Mouse (Mus musculus): ENCODE measurements around the gene Odf3b.

Gene Odf3b

DNA sequence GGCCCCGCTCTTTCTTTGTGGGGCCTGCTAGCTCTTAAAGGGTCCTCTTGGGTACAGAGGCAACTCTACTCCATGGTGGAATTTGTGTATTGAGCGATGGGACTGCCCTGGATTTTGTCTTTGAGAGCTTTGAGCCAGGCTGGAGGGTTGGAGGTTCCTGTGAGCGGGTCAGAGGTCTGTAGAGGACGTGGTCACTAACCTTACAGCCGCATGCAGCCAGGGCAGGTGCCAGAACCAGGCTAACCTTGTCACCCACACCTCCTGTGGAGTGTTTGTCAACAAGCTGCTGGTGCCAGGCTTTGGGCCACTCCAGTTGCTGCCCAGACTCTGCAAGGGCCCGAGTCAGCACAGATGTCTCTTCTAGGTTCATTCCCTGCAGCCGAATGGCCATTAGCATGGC, 3.0 kb downstream of the Odf3b start:
- no peak for DNase-seq (ENCODE audit: extremely low spot score)

- DNase-seq (ENCODE audit: extremely low spot score), result no peak
These were observed 4.1 kb downstream of the Odf3b start for GRCm38 (mm10) chr15:89374801-89375534.

DNA sequence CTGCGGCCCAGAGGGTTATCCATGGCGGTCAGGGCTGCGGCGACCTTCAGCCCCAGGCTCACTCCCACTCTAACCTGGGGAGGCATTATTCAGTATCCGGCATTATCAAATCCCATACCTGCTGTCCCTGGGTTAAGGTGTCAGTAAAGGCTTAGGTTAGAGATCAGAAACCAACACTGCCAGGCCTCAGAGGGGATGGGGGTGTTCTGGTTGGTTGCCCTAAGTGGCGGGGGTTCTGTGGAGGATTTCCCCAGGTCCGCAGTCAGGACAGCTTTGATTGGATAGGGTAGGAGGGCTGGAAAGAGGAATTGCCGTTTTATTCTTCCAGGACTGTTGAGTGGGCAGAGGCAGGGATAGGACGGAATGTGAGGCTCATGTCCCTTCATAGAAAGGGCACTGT, 4.7 kb downstream of the Odf3b start:
- no peak for DNase-seq (ENCODE audit: extremely low spot score)

DNA sequence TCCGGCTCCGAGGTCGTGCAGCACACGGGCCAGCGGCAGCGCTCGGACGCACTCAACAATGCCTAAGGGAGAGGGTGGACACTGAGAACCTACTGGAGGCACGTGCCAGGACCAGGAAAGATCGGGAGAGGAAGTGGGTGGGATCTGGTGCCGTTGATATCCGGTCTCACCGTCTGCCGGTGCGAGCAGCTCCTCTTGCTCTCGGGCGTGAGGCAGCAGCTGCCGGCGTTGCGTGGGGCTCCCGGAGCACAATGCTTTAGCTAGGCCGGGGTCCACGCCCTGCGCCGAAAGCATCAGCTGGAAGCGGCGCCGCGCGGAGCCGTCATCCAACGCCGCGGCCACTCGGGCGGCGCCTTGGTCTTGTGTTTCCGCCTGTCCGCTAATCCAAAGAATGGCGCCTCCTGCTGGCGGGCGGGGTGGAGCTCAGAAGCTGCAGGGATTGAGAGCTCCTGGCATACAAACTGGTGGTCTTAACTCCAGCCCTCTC, 5.3 kb downstream of the Odf3b start, which contains the start of gene Sco2:
TSS of gene Sco2 (minus strand) at position 85 of the 487 bp plus-strand sequence.
- peak; percentile 96 for DNase-seq (ENCODE audit: extremely low spot score)

DNA sequence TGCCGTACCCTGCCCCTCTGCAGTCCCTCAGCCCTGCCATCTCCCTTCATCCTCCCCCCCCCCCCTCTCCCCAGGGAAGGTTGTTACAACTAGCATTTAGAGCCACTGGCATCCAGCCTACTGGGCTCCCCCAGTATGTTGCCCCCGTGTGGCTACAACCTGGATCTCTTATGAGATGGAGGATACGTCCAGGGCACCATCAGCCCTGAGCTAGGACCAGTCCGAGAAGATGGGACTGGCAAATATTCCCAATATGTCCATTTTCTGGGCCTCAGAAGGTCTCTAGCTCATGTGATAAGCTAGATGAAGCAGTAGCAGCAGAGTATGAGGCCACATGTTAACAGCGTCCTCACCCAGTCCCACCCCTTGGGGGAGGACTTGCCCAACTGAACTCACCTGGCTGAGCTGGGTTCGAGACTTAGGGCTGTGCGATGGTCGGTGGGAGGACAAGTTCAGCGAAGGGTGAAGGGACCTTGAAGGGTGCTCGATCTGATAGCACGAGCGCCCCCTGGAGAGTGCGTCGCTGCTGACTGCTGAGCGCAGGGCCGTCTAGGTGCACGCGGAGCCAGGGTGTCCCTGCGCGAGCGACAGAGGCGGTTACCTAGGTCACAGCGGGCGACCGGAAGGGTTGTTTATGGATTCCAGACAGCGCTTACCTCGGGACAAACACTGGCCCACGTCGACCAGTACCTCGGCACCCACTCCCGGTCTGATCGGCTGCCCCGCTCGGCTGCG, 5.9 kb downstream of the Odf3b start:
- DNase-seq (ENCODE audit: extremely low spot score), result peak; percentile 86

DNA sequence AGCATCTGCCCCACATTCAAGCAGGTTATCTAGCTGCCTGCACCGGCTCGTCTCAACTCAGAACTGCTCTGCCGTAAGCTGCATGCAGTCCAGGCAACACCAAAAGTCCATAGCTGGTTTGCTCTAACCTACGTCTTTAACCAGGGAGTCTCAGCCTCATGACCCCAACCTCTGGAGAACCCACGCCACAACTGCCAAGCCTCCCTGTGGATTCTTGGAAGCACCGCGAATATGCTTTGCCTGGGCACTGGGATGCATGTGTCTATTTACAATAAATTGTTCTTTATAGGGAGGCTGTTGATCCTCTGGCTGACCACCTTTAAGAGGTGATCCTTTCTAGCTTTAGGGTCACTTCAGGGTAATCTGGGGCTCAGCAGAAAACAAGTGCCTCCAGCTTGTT, 6.5 kb downstream of the Odf3b start:
- no peak for DNase-seq (ENCODE audit: extremely low spot score)

DNA sequence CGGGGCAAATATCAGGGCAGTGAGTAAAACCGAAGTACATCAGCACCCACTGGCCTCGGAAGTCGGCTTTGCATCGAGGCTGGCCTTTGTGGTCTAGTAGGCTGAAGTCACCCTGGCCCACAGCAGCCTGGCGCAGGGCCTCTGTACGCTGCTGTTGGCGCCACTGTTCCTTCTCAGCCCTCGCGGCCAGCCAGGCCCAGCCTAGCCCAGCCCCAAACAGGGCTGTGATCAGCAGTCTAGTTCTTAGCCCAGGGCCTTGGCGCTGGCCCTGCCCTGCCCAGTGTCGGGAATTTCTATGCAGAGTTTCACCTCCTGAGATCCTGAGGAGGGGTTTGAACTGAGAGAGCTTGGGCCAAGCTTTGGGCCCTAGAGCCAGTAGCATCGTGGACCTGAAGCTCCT, 7.0 kb downstream of the Odf3b start:
- DNase-seq (ENCODE audit: extremely low spot score), result no peak

DNA sequence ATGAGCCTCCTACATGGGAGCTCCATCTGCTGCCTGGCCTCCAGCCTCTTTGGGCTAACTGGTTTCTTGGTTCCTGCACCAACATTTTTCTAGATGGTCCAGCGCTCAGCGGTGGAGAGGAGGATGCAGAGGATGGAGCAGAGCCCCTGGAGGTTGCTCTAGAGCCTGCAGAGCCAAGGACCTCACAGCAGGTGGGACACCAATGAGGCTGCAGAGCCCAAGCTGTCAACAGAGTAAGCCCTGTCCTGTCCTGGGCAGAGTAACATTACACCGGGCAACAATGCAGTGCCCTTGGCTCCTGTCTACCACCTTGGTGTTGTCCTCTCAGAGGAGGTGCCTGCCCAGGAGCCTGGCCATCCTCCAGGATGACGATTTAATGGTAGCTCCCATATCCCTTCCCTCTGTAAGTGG, 13.9 kb downstream of the Odf3b start:
- DNase-seq (ENCODE audit: extremely low spot score), result no peak

DNA sequence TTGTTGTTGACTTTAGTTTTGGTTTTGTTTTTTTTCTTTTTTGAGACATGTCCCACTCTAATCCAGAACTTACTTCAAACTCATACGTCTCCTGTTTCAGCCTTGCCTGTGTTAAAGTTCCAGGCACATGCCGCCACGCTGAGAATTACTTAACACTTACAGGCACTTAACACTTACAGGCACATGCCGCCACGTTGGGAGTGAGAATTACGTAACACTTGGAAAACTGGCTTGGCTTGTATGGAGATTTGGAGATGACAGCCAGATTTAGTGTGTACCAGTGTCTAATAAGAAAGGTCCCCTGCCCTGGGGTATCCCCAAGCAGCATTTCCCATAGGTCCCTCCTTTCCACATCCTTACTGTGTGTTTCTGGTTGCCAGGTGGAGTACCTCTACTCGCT, 16.0 kb downstream of the Odf3b start:
- DNase-seq (ENCODE audit: extremely low spot score), result no peak

DNA sequence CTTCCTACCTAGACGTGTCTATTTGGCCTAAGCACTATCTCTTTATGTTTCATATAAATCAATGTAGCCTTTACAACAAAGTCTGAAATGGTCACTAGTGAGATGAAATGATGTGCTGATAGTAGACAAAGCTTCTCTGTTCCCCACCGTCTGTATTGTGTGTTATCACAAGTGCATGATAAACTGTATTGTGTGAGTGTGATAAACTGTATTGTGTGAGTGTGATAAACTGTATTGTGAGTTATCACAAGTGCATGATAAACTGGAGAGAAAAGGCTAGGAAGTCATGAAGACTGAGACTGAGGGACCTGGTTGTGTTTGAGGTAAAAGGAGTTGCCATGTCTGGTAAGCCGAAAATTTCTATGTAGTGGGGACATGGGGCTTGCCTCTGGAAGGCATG, 20.3 kb downstream of the Odf3b start:
- DNase-seq (ENCODE audit: extremely low spot score), result no peak

DNA sequence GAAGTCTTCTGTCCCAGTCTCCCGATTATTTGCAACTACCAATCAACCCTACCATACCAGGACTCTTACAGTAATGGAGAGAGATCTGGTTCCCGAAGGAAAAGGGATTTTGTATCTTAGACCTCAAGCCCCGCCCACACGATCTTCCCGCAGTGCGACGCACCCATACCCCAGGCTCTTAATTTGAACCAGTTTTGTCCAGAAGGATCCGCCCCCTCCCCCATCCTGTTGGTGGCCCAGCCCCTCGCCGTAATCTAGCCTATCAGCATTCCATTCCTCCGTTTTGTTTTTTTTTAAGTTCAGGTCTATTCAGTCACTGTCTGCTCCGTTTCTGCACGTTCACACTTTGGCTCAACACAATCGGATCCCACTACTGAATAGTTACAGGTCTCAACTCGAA, 22.7 kb downstream of the Odf3b start:
- peak; percentile 91 for DNase-seq (ENCODE audit: extremely low spot score)

- peak; percentile 98 for DNase-seq (ENCODE audit: extremely low spot score)
These were observed 23.6 kb downstream of the Odf3b start, which contains the start of the genes Lmf2 and Ncaph2 for GRCm38 (mm10) chr15:89355241-89356187. TSS of gene Lmf2 (minus strand) at chr15:89355659. TSS of gene Ncaph2 (plus strand) at chr15:89355719.

DNA sequence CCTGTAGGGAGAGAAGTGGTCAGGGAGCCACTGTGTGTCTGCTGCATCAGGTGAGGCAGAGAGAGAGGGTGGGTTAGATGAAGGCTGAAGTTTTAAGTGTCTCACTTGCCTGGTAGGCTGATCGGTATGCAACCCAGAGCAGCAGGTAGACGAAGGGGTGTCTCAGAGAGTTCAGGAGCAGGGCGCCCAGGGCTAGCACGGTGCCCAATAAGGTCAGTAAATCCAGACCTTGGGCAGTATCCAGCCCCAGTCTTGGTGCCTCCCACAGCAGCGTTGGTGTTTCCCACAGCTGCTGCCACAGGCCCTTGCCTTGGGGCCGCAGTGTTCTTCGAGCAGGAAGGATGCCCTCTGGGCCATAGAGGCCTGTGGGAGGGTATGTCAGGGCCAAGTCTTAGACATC, 24.6 kb downstream of the Odf3b start:
- DNase-seq (ENCODE audit: extremely low spot score), result no peak

GRCm38 (mm10) chr15:89353837-89354236, 25.2 kb downstream of the Odf3b start:
- DNase-seq (ENCODE audit: extremely low spot score), result no peak

DNA sequence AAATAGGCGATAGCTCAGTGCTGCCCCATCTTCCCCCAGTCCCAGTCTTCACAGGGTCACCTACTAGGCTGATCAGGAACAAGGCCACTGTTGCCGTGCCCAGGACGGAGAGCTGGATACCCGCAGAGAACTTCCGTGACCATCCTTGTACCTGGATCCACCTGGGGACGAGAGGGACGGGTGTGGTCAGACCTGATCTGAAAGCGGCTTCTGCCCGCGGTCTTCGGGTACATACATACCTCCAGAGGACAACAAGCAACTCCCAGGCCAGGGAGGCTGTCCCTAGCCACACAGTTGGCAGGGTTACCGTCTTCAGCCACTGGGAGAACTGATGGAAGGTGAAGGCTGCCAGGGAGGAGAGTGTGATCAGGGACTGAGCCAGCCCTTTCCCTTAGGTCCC, 26.3 kb downstream of the Odf3b start:
- DNase-seq (ENCODE audit: extremely low spot score), result no peak

- DNase-seq (ENCODE audit: extremely low spot score), result no peak
These were observed 27.0 kb downstream of the Odf3b start for GRCm38 (mm10) chr15:89352054-89352453.

GRCm38 (mm10) chr15:89351302-89351701, 27.8 kb downstream of the Odf3b start:
- DNase-seq (ENCODE audit: extremely low spot score), result no peak

DNA sequence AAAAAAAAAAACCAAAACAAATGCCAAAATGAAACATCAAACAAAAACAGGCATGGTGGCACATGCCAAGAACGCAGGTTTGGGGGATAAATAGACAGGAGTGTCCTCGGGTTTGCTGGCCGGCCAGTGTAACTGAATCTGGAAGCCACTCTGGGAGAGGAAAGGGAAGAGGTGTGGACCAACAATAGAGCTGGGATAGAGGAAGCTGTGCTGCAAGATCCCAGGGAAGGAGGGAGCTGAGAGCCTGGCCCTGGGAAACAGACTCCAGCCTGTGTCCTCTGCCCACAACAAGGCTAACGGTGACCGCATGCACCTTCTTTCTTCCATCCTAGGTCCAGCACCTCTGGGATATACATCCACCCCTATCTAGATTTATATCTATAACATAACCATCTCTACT, 28.6 kb downstream of the Odf3b start:
- no peak for DNase-seq (ENCODE audit: extremely low spot score)

- no peak for DNase-seq (ENCODE audit: extremely low spot score)
These were observed 35.8 kb downstream of the Odf3b start for GRCm38 (mm10) chr15:89343325-89343724.

- no peak for DNase-seq (ENCODE audit: extremely low spot score)
These were observed 37.4 kb downstream of the Odf3b start for GRCm38 (mm10) chr15:89341678-89342077.

GRCm38 (mm10) chr15:89340136-89340535, 38.9 kb downstream of the Odf3b start:
- no peak for DNase-seq (ENCODE audit: extremely low spot score)

DNA sequence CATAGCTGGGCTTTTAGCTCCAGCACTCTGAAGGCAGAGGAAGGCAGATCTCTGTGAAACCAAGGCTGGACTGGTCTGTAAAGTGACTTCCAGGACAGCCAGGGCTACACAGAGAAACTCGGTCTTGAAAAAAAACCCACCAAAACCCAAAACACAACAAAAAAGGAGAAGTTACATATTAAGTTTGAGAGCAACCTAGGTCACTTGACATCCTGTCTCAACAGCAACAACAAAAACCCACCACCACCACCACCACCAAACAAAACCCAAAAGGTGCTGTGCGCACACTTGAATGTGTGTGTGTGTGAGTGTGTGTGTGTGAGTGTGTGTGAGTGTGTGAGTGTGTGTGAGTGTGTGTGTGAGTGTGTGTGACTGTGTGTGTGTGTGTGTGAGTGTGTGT, 39.4 kb downstream of the Odf3b start:
- DNase-seq (ENCODE audit: extremely low spot score), result no peak
